Mouse (Mus musculus): ENCODE data around the gene Pcbp1. TPM values are rescaled to one million over a fixed set of nuclear protein-coding genes. Genes with fewer than 3 reads are reported as not detected.
"Not testable (repeated sequence)": the region's sequence is repeated elsewhere in the genome, so short reads cannot be mapped to it uniquely, and the experiment has no call there.

Pcbp1 gene
- total RNA-seq, 2 experiments from 2014 or later: 227 to 230 TPM

- no peak for DNase-seq
Measured at GRCm38 (mm10) chr6:86493469-86494263, 32.5 kb downstream of the Pcbp1 start.

GRCm38 (mm10) chr6:86490413-86490812 lies 35.7 kb downstream of the Pcbp1 start:
- DNase-seq: not testable (repeated sequence)

GRCm38 (mm10) chr6:86489945-86490344 lies 36.2 kb downstream of the Pcbp1 start:
- no peak for DNase-seq

GRCm38 (mm10) chr6:86488149-86488485 lies 38.0 kb downstream of the Pcbp1 start:
- peak; percentile 52 for DNase-seq

- peak; percentile 82 for DNase-seq
Measured at GRCm38 (mm10) chr6:86487358-86488148, 38.6 kb downstream of the Pcbp1 start.

GRCm38 (mm10) chr6:86485943-86486640 lies 40.0 kb downstream of the Pcbp1 start:
- DNase-seq: no peak

GRCm38 (mm10) chr6:86481871-86482270 lies 44.2 kb downstream of the Pcbp1 start:
- DNase-seq: no peak

GRCm38 (mm10) chr6:86480189-86480831 lies 45.8 kb downstream of the Pcbp1 start:
- DNase-seq: peak; percentile 56

- DNase-seq: no peak
Measured at GRCm38 (mm10) chr6:86479816-86480188, 46.3 kb downstream of the Pcbp1 start.

GRCm38 (mm10) chr6:86479311-86479710 lies 46.8 kb downstream of the Pcbp1 start:
- DNase-seq: peak; percentile 60

- no peak for DNase-seq
Measured at GRCm38 (mm10) chr6:86476931-86477330, 49.2 kb downstream of the Pcbp1 start.

- DNase-seq: peak; percentile 77
Measured at GRCm38 (mm10) chr6:86475462-86476167, 50.5 kb downstream of the Pcbp1 start.

GRCm38 (mm10) chr6:86474646-86475181 lies 51.4 kb downstream of the Pcbp1 start:
- DNase-seq: no peak

Small RNAs within 50 kb of the gene (microRNA-seq; reads per million reads assigned to microRNA genes)
- gene Gm22184: 0 reads per million in 2 experiments

Other genes starting within 250 kb of the Pcbp1 start
- gene Fam136a, start 160.7 kb downstream of the Pcbp1 start, total RNA-seq (2021): 10 to 100 TPM; 26.8 to 28.7 TPM
- 100 to 1,000 TPM; 108 to 113 TPM for gene Snrpg, start 155.0 kb downstream of the Pcbp1 start, total RNA-seq (2021)
- 10 to 100 TPM; 52.5 TPM for gene Pcyox1, start 129.2 kb downstream of the Pcbp1 start, total RNA-seq (2021)
- 10 to 100 TPM; 60.2 to 62.3 TPM for gene Tia1, start 122.1 kb downstream of the Pcbp1 start, total RNA-seq (2021)
- gene Gm44790, start 99.7 kb downstream of the Pcbp1 start, total RNA-seq (2021): not detected
- gene C87436, start 87.9 kb downstream of the Pcbp1 start, total RNA-seq (2021): 10 to 100 TPM; 10.4 to 11.2 TPM
- gene Asprv1, start 101.8 kb upstream of the Pcbp1 start, total RNA-seq (2021): under 1 TPM; 0.27 to 0.33 TPM
- gene Mxd1, start 142.8 kb upstream of the Pcbp1 start, total RNA-seq (2021): 1 to 10 TPM; 4.0 to 4.3 TPM
- 10 to 100 TPM; 44.7 to 47.0 TPM for gene Snrnp27, start 158.2 kb upstream of the Pcbp1 start, total RNA-seq (2021)
- gene Gmcl1, start 207.1 kb upstream of the Pcbp1 start, total RNA-seq (2021): 10 to 100 TPM in 1 of 2 experiments, 1 to 10 TPM in 1; 9.1 to 11.3 TPM